Mouse (Mus musculus): ENCODE measurements at regions not wholly inside any gene's neighbourhood (a gene's known extent, or its start where the extent isn't known, plus 50 kb on each side); places are given as distances from the start of the nearest gene placed in this dataset.

DNA sequence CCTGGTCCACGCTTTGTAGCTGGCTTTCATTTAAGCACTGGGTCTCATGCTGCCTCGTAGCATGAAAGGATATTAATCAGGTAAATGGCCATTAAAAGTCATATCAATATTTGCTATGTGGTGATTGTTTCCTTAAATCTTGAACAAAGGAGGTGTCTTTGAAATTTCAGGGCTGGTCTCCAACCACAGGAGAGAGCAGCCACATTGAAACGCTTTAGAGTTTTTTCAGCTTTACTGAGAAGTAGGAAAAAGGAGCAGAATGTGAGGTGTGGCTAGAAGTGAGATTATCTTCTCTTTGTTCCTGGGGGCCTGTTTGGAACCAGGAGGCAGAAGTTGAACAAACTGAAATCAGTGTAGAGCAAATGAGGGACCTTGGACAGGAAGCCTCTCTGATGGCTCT, 311.7 kb downstream of the Tox3 start:
- TF ChIP-seq CTCF (IDR thresholded peaks at IDR 0.05; ENCODE audit: extremely low read depth, insufficient read depth, insufficient read length, insufficient replicate concordance) (no peak), POLR2A (IDR thresholded peaks at IDR 0.05; ENCODE audit: low read depth, low read length) (no peak)
